Mouse (Mus musculus): ENCODE measurements around the gene E2f1.

GRCm38 (mm10) chr2:154566641-154567040 lies 3.1 kb downstream of the E2f1 start:
- no peak for TF ChIP-seq CTCF (IDR thresholded peaks at IDR 0.05; ENCODE audit: insufficient read depth, low read length)
- no peak for TF ChIP-seq POLR2A (IDR thresholded peaks at IDR 0.05; ENCODE audit: borderline replicate concordance, extremely low read depth, low read depth, low read length)
